Mouse (Mus musculus): ENCODE measurements at regions not wholly inside any gene's neighbourhood (a gene's known extent, or its start where the extent isn't known, plus 50 kb on each side); places are given as distances from the start of the nearest gene placed in this dataset.

- no peak overlapping the region for H3K4me3 ChIP-seq (ENCODE audit: low read depth, low read length)
- no peaks in the 10 kb centered on the region for H3K27me3 ChIP-seq (ENCODE audit: insufficient read depth, low read length)
- DNase-seq (ENCODE audit: low spot score) = no peak
- H3K9me3 ChIP-seq (replicated peaks) = no peaks in the 10 kb centered on the region
- TF ChIP-seq CTCF (IDR thresholded peaks at IDR 0.05; ENCODE audit: low read depth, low read length) = no peak
- TF ChIP-seq TAL1 (conservative IDR thresholded peaks at IDR 0.05; ENCODE audit: low read depth, low read length) = no peak
- ATAC-seq (ENCODE audit: extremely low read depth, insufficient number of reproducible peaks, low FRiP score, poor library complexity, severe bottlenecking) = no peak
- H3K36me3 ChIP-seq (replicated peaks) = no peaks in the 10 kb centered on the region
- no peaks in the 10 kb centered on the region for H3K4me1 ChIP-seq (ENCODE audit: insufficient read depth, low read depth, low read length)
Measured at GRCm38 (mm10) chr13:6226087-6226643, 321.8 kb upstream of the Pitrm1 start.

DNA sequence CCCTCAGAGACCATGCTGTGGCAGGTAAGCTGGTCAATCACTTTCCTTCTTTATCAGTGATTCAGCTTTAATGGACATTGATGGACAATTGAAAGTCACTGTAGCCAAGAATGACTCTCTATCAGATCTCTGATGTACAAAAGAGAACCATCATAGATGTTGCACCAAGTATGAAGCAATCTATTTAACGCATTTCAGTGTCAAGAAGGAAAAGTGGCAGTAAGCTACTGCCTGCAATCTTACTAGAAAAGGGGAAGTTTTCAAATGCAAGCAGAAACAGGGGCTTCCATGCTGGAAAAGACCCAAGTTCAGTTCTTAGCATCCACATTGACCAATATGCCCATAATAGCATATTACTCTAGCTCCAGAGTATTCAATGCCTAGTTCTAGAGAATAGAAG lies 319.7 kb upstream of the Pitrm1 start:
- Histone ChIP-seq H3K27me3 (ENCODE audit: insufficient read depth, low read length) (no peaks in the 10 kb centered on the region), H3K36me3 (replicated peaks) (no peaks in the 10 kb centered on the region), H3K4me3 (ENCODE audit: low read depth, low read length) (no peak overlapping the region), H3K9me3 (replicated peaks) (no peaks in the 10 kb centered on the region), H3K4me1 (ENCODE audit: insufficient read depth, low read depth, low read length) (no peaks in the 10 kb centered on the region)
- ATAC-seq (ENCODE audit: extremely low read depth, insufficient number of reproducible peaks, low FRiP score, poor library complexity, severe bottlenecking) (no peak), DNase-seq (ENCODE audit: low spot score) (no peak)
- no peak for TF ChIP-seq CTCF (IDR thresholded peaks at IDR 0.05; ENCODE audit: low read depth, low read length)
- TF ChIP-seq GATA1 (IDR thresholded peaks at IDR 0.05; ENCODE audit: borderline replicate concordance, low read length) = no peak
- no peak for TF ChIP-seq POLR2AphosphoS5 (IDR thresholded peaks at IDR 0.05; ENCODE audit: insufficient replicate concordance, low read depth, low read length)
- no peak for TF ChIP-seq GATA2 (IDR thresholded peaks at IDR 0.05; ENCODE audit: borderline replicate concordance, low read depth, low read length)
- TF ChIP-seq TAL1 (conservative IDR thresholded peaks at IDR 0.05; ENCODE audit: low read depth, low read length) = no peak

- TF ChIP-seq GATA2 (IDR thresholded peaks at IDR 0.05; ENCODE audit: borderline replicate concordance, low read depth, low read length) (no peak), TAL1 (conservative IDR thresholded peaks at IDR 0.05; ENCODE audit: low read depth, low read length) (no peak), CTCF (IDR thresholded peaks at IDR 0.05; ENCODE audit: low read depth, low read length) (no peak), GATA1 (IDR thresholded peaks at IDR 0.05; ENCODE audit: borderline replicate concordance, low read length) (no peak), POLR2AphosphoS5 (IDR thresholded peaks at IDR 0.05; ENCODE audit: insufficient replicate concordance, low read depth, low read length) (no peak)
- Histone ChIP-seq H3K36me3 (replicated peaks) (no peaks in the 10 kb centered on the region), H3K9me3 (replicated peaks) (no peaks in the 10 kb centered on the region), H3K4me3 (ENCODE audit: low read depth, low read length) (no peak overlapping the region), H3K27me3 (ENCODE audit: insufficient read depth, low read length) (no peaks in the 10 kb centered on the region), H3K4me1 (ENCODE audit: insufficient read depth, low read depth, low read length) (no peaks in the 10 kb centered on the region)
- ATAC-seq (ENCODE audit: extremely low read depth, insufficient number of reproducible peaks, low FRiP score, poor library complexity, severe bottlenecking) (no peak), DNase-seq (ENCODE audit: low spot score) (no peak)
Measured at GRCm38 (mm10) chr13:6235394-6235793, 312.6 kb upstream of the Pitrm1 start.

DNA sequence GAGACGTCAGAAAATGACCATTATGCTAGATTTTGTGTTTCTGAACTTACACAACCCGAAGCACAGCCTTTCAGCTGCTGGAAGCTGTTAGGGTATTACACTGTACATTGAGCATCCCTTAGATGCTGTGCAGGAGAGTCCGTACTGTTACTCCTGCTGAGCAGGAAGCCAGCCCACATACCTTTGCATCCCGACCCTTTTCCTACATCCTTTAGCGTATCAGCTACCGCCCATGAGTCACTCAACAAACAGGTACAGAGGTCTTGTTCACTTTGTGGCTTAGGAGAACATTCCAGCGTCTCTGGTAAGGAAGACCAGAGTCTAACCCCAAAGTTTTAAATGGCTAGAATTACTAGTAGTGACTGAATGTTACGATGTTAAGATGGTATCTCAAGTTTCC lies 311.4 kb upstream of the Pitrm1 start:
- Histone ChIP-seq H3K4me1 (ENCODE audit: insufficient read depth, low read depth, low read length) (no peaks in the 10 kb centered on the region), H3K4me3 (ENCODE audit: low read depth, low read length) (no peak overlapping the region), H3K9me3 (replicated peaks) (no peaks in the 10 kb centered on the region), H3K27me3 (ENCODE audit: insufficient read depth, low read length) (no peaks in the 10 kb centered on the region), H3K36me3 (replicated peaks) (no peaks in the 10 kb centered on the region)
- ATAC-seq (ENCODE audit: extremely low read depth, insufficient number of reproducible peaks, low FRiP score, poor library complexity, severe bottlenecking) (no peak), DNase-seq (ENCODE audit: low spot score) (no peak)
- TF ChIP-seq POLR2AphosphoS5 (IDR thresholded peaks at IDR 0.05; ENCODE audit: insufficient replicate concordance, low read depth, low read length) (no peak), CTCF (IDR thresholded peaks at IDR 0.05; ENCODE audit: low read depth, low read length) (no peak), GATA1 (IDR thresholded peaks at IDR 0.05; ENCODE audit: borderline replicate concordance, low read length) (no peak), GATA2 (IDR thresholded peaks at IDR 0.05; ENCODE audit: borderline replicate concordance, low read depth, low read length) (no peak), TAL1 (conservative IDR thresholded peaks at IDR 0.05; ENCODE audit: low read depth, low read length) (no peak)

DNA sequence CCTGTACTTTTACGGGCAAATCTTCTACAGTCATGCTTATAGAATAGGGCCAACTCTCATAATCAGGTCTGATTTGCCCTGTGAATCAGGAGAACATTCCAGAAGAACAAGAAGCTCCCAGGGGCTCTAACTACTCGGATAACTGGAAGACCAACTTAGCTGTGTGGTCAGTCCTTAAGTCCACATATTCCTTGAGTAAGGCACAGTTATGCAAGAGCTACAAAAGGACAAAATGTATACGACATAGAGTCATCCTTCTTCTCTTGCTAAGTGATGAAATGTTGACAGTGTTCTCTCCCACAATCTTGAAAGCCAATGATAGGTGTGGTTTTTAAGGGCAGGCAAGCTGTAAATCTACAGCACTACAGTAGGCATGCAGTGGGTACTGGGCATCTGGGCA lies 310.7 kb upstream of the Pitrm1 start:
- Histone ChIP-seq H3K9me3 (replicated peaks) (no peaks in the 10 kb centered on the region), H3K4me1 (ENCODE audit: insufficient read depth, low read depth, low read length) (no peaks in the 10 kb centered on the region), H3K4me3 (ENCODE audit: low read depth, low read length) (no peak overlapping the region), H3K36me3 (replicated peaks) (no peaks in the 10 kb centered on the region), H3K27me3 (ENCODE audit: insufficient read depth, low read length) (no peaks in the 10 kb centered on the region)
- DNase-seq (ENCODE audit: low spot score) (no peak), ATAC-seq (ENCODE audit: extremely low read depth, insufficient number of reproducible peaks, low FRiP score, poor library complexity, severe bottlenecking) (no peak)
- no peak for TF ChIP-seq GATA2 (IDR thresholded peaks at IDR 0.05; ENCODE audit: borderline replicate concordance, low read depth, low read length)
- TF ChIP-seq CTCF (IDR thresholded peaks at IDR 0.05; ENCODE audit: low read depth, low read length) = no peak
- no peak for TF ChIP-seq TAL1 (conservative IDR thresholded peaks at IDR 0.05; ENCODE audit: low read depth, low read length)
- TF ChIP-seq GATA1 (IDR thresholded peaks at IDR 0.05; ENCODE audit: borderline replicate concordance, low read length) = no peak
- TF ChIP-seq POLR2AphosphoS5 (IDR thresholded peaks at IDR 0.05; ENCODE audit: insufficient replicate concordance, low read depth, low read length) = no peak

DNA sequence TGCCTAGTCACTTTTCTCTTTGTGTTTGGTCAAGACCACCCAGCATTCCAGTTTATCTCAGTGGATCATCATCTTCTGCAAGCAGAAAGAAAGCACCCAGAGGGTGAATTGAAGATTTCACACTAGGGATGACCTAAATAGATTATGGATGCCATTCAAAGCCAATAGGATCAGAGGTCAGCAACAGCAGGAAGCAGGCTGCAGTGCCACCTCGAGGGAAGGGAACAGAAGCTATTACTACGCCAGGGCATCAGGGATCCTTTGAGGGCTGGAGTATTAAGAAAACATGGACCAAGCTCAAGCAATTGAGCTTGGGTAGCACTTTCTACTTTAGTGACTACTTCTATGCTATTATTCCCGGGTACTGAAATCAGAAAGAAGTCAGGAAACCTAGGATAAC lies 307.1 kb upstream of the Pitrm1 start:
- H3K27me3 ChIP-seq (ENCODE audit: insufficient read depth, low read length) = no peaks in the 10 kb centered on the region
- no peak for DNase-seq (ENCODE audit: low spot score)
- no peak for ATAC-seq (ENCODE audit: extremely low read depth, insufficient number of reproducible peaks, low FRiP score, poor library complexity, severe bottlenecking)
- no peaks in the 10 kb centered on the region for H3K9me3 ChIP-seq (replicated peaks)
- no peaks in the 10 kb centered on the region for H3K36me3 ChIP-seq (replicated peaks)
- no peaks in the 10 kb centered on the region for H3K4me1 ChIP-seq (ENCODE audit: insufficient read depth, low read depth, low read length)
- no peak overlapping the region for H3K4me3 ChIP-seq (ENCODE audit: low read depth, low read length)
- TF ChIP-seq GATA2 (IDR thresholded peaks at IDR 0.05; ENCODE audit: borderline replicate concordance, low read depth, low read length) (no peak), CTCF (IDR thresholded peaks at IDR 0.05; ENCODE audit: low read depth, low read length) (no peak), GATA1 (IDR thresholded peaks at IDR 0.05; ENCODE audit: borderline replicate concordance, low read length) (no peak), TAL1 (conservative IDR thresholded peaks at IDR 0.05; ENCODE audit: low read depth, low read length) (no peak), POLR2AphosphoS5 (IDR thresholded peaks at IDR 0.05; ENCODE audit: insufficient replicate concordance, low read depth, low read length) (no peak)

All from G1E (cell line).